Mouse (Mus musculus): ENCODE data around the gene Dnah7b.
"Not testable (repeated sequence)": the region's sequence is repeated elsewhere in the genome, so short reads cannot be mapped to it uniquely, and the experiment has no call there.

Gene Dnah7b

GRCm38 (mm10) chr1:46325942-46326341 is 259.8 kb downstream of the Dnah7b start:
- DNase-seq, result not testable (repeated sequence)

DNA sequence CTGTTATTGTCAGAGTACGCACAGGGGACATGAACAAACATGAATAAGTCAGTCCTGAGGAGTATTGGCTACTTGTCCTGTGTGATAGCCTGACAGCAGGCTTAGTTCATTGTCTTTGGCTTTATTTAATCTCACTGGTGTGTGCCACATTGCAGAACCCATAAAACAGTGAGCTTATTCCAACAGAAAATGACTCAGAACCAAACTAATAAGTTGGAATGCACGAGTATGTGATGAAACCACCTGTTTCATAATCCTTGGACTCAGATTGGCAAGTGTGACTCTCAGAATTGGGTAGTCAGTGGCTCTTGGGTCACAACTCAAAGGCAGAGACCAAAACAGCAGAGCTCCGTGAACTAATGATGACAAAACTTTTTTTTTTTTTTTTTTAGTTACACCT is 279.2 kb downstream of the Dnah7b start:
- not testable (repeated sequence) for DNase-seq

- DNase-seq, result not testable (repeated sequence)
Observed at GRCm38 (mm10) chr1:46380641-46381040, 314.5 kb downstream of the Dnah7b start.

DNA sequence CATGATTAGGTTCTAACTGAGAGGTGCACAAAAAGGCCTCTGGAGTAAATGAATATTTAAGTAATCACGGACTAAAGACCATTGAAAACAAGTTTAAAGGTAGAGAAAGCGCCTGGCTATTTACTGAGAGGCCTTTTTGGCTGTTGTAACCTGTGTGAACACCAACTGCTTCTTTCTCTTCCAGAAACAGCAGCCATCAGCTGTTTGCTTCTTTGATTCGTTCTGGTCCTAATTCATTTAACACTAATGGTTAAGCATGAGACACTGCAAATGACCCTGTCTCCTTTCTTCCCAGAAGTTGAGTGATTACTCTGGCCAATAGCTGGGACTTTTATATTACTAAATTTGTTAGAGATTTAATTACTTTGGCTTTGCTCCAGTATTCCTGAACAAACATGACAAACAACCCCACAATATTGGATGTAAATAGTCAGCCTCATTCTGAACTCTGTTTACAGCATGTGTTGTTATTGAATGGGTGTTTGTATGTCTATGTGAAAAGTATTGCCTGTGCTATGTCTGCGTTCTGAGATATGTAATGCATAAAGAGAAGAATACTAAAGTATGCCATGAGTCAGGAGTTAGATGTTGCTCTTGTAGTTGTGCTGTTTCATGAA is 328.7 kb downstream of the Dnah7b start:
- DNase-seq, result not testable (repeated sequence)

- no peak for DNase-seq
Observed at GRCm38 (mm10) chr1:46408324-46409115, 342.4 kb downstream of the Dnah7b start.

DNA sequence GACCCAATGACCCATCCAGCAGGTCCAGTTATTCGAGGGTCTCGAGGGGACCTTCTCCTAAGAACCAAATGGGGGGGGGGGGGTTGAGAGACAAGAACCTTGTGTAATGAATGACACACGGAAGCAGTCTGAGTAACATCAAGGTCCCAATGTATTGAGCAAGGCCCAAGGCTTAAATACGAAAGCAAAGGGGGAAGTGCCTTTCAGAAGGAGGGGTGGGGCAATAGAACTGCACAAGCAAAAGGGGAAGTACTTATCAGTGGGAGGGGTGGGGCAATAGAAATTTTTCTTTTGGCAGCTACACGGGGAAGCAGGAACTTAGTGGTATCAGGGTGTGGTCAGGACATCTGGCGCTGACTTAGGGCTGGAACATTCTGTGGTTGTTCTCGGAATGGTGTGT is 348.7 kb downstream of the Dnah7b start:
- DNase-seq, result not testable (repeated sequence)

DNA sequence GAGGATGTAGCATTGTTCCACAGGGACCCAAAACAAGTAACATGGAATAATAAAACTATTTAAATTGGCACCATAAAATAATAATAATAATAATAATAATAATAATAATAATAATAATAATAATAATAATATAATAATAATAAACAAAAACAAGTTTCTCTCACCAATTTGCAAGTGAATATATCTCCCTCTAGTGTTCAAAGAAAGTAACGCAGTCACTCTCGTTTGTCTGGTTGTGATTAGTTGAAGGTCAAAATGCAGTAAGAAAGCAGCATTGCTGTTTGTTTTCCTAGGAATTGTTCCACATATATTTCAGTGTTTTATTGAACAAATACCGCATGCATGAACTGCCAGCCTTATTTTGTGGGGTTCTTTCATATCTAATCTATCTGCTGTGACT is 350.8 kb downstream of the Dnah7b start:
- DNase-seq, result not testable (repeated sequence)

- DNase-seq, result not testable (repeated sequence)
Observed at GRCm38 (mm10) chr1:46418966-46419365, 352.9 kb downstream of the Dnah7b start.
